Mouse (Mus musculus) stomach, postnatal 0 days (tissue): ENCODE measurements at regions not wholly inside any gene's neighbourhood (a gene's known extent, or its start where the extent isn't known, plus 50 kb on each side); places are given as distances from the start of the nearest gene placed in this dataset.

Source experiments
- CTCF ChIP-seq: IDR thresholded peaks from 2 replicates; pipeline ENCODE4 v1.5.1; 2016; ENCODE audit warnings: antibody characterized with exemption, low read depth, mild to moderate bottlenecking, moderate library complexity
- EP300 ChIP-seq: optimal IDR thresholded peaks from 2 replicates; pipeline ENCODE3; 2016; ENCODE audit warnings: antibody characterized with exemption

DNA sequence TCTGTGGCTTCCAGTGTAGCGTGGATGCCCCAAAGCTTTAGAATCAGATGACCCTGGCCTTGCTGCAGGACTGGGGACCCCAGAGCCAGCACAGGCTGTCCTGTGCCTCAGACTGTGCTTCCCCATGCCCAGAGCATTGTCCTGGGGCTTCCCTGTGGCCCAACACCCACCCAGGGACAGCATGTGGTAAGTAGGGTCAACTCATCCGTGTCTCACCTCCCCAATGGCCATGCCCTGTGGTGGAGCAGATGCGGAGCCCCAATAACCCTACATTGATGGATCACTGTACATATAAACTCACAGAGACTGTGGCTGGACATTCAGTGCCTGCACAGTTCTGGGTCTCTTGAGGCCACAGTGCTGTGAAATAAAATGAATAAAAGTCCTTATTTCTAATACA lies 726.1 kb downstream of the Tlr4 start:
- TF ChIP-seq CTCF, result no peak
- TF ChIP-seq EP300, result no peak
